Mouse (Mus musculus) neutrophil, adult 83 days (primary cell): ENCODE results near the gene Spp1. TPM values are rescaled to one million over a fixed set of nuclear protein-coding genes. Genes with fewer than 3 reads are reported as not detected.

Source experiments
- total RNA-seq, 2 experiments: library from RNA; stranded (reverse); gene quantifications; one replicate each; pipeline ENCODE4 v1.2.4; 2023

Spp1 gene
- 10 to 100 TPM in 1 of 2 experiments, 1 to 10 TPM in 1; 7.7 to 11.9 TPM for total RNA-seq

DNA sequence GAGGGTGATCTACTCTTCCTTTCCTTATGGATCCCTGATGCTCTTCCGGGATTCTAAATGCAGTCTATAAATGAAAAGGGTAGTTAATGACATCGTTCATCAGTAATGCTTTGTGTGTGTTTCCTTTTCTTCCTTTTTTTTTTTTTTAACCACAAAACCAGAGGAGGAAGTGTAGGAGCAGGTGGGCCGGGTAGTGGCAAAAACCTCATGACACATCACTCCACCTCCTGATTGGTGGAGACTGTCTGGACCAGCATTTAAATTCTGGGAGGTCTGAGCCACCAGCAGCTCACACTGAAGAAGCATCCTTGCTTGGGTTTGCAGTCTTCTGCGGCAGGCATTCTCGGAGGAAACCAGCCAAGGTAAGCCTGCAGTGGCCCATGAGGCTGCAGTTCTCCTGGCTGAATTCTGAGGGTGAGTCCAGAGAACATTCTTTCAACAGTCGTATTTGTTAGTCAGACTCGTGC, at the start of gene Spp1:
Gene Spp1 (plus strand): TSS at position 284 of the 467 bp plus-strand sequence.

DNA sequence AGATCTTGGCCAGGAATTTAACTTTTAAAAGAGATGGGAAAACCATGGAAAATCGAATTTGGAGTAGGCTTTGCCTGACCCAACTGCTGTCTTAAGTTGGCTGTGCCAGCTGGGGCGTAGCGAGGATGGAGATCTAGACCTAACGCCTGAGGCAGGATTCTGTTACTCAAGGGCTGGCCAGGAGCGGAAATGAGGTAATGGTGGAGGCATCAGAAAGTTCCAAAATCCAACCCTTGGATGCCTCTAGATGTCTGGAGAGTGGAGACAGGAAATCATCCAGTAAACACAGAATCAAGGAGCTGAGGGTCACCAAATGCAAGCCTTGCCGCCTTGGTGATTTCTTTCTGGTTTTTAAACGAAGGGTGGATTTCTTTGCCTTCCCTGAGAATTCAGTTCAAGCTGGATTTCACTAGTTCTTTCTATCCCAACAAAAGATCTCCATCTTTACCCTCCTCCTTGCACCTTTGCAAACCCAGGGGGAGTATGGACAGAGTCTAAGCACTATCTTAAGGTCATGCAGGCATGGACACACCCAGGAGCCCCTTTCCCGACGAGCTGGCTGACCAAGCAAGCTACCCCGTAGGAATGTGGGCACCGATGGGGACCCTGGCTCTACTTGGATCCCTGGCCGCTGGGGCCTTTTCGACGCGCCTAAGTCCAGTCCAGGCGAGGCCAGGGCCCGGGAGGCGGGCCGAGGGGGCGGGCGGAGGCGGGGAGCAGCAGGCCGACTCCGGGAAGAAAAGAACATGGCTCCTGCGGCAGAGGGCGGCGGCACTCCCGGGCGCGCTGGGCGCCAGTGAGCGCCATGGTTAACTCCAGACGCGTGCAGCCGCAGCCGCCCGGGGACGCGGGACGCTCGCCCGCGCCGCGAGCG, 24.2 kb downstream of the Spp1 start, which contains the start of gene Pkd2:
Gene Pkd2 (plus strand): TSS at position 619 of the 874 bp plus-strand sequence.

Other genes with a start within 250 kb of the Spp1 start
- gene Dmp1, start 232.5 kb upstream of the Spp1 start, total RNA-seq: under 1 TPM; 0.20 to 0.31 TPM
- 1 to 10 TPM; 3.2 to 5.7 TPM for gene Ibsp, start 135.9 kb upstream of the Spp1 start, total RNA-seq
- gene Mepe, start 109.8 kb upstream of the Spp1 start, total RNA-seq: not detected
- gene Pkd2, start 24.3 kb downstream of the Spp1 start, total RNA-seq: 1 to 10 TPM; 1.4 to 2.0 TPM
- 1 to 10 TPM; 2.8 to 3.1 TPM for gene BC005561, start 73.2 kb downstream of the Spp1 start, total RNA-seq